Mouse (Mus musculus) megakaryocyte progenitor cell, adult 5-6 weeks (primary cell): ENCODE measurements around the gene Cebpz. TPM values are rescaled to one million over a fixed set of nuclear protein-coding genes. Genes with fewer than 3 reads are reported as not detected.
A peak's percentile ranks its signal among the peaks of the same experiment; 100 is the strongest.

Source experiments
- ATAC-seq: replicated peaks from 2 replicates; pipeline ENCODE4 v1.8.0; 2016; ENCODE audit warnings: mild to moderate bottlenecking, moderate TSS enrichment, inconsistent platforms; ENCODE audit not compliant: poor library complexity
- total RNA-seq, 2 experiments: library from RNA; stranded (forward) in 1 of 2; stranded (reverse) in 1 of 2; fragments of 157-497, 149-512 nt in 1 of 2; fragments of 200-1000 nt in 1 of 2; gene quantifications; 2 replicates each; pipeline versions ENCODE4 v1.2.3 to v1.2.4; 2015 to 2017

Gene Cebpz
- total RNA-seq, 2 experiments from 2014 or later = 78.1 to 101 TPM

- no peak for ATAC-seq
Observed at GRCm38 (mm10) chr17:78906892-78907291, 30.0 kb downstream of the Cebpz start, which contains the start of gene Sult6b1. TSS of gene Sult6b1 (minus strand) at chr17:78906992.

- peak; percentile 52 for ATAC-seq
Observed at GRCm38 (mm10) chr17:78903158-78903557, 33.7 kb downstream of the Cebpz start.

GRCm38 (mm10) chr17:78895394-78895793 lies 41.5 kb downstream of the Cebpz start:
- ATAC-seq = peak; percentile 79

GRCm38 (mm10) chr17:78894991-78895390 lies 41.9 kb downstream of the Cebpz start:
- ATAC-seq = no peak

- peak; percentile 89 for ATAC-seq
Observed at GRCm38 (mm10) chr17:78891020-78891419, 45.8 kb downstream of the Cebpz start.

- no peak for ATAC-seq
Observed at GRCm38 (mm10) chr17:78889184-78889583, 47.7 kb downstream of the Cebpz start.

GRCm38 (mm10) chr17:78888554-78888953 lies 48.3 kb downstream of the Cebpz start:
- ATAC-seq = no peak

GRCm38 (mm10) chr17:78885286-78886065 lies 51.4 kb downstream of the Cebpz start:
- ATAC-seq = no peak

GRCm38 (mm10) chr17:78883291-78883690 lies 53.6 kb downstream of the Cebpz start:
- no peak for ATAC-seq

- peak; percentile 98 for ATAC-seq
Observed at GRCm38 (mm10) chr17:78882401-78883112, 54.3 kb downstream of the Cebpz start, which contains the start of gene Eif2ak2. TSS of gene Eif2ak2 (minus strand) at chr17:78882573.

GRCm38 (mm10) chr17:78881878-78882304 lies 55.0 kb downstream of the Cebpz start:
- peak; percentile 49 for ATAC-seq

GRCm38 (mm10) chr17:78873886-78874285 lies 63.0 kb downstream of the Cebpz start:
- no peak for ATAC-seq

Other genes with a start within 250 kb of the Cebpz start
- 21.0 and 21.9 TPM in 2 replicates for gene Strn, start 199.9 kb downstream of the Cebpz start, total RNA-seq (2015)
- gene Strn, start 199.9 kb downstream of the Cebpz start, total RNA-seq (2017) = 35.2 and 42.5 TPM in 2 replicates
- gene Heatr5b, start 101.7 kb downstream of the Cebpz start, total RNA-seq (2015) = 20.9 and 26.2 TPM in 2 replicates
- gene Heatr5b, start 101.7 kb downstream of the Cebpz start, total RNA-seq (2017) = 16.6 and 19.3 TPM in 2 replicates
- gene Gpatch11, start 101.5 kb downstream of the Cebpz start, total RNA-seq (2015) = 16.2 and 30.3 TPM in 2 replicates
- gene Gpatch11, start 101.5 kb downstream of the Cebpz start, total RNA-seq (2017) = 27.9 and 31.7 TPM in 2 replicates
- 18.8 and 20.7 TPM in 2 replicates for gene Eif2ak2, start 54.5 kb downstream of the Cebpz start, total RNA-seq (2015)
- 33.0 and 45.3 TPM in 2 replicates for gene Eif2ak2, start 54.5 kb downstream of the Cebpz start, total RNA-seq (2017)
- not detected in 2 replicates for gene Sult6b1, start 30.1 kb downstream of the Cebpz start, total RNA-seq (2015)
- gene Sult6b1, start 30.1 kb downstream of the Cebpz start, total RNA-seq (2017) = not detected in 2 replicates
- 28.9 and 32.9 TPM in 2 replicates for gene Cebpzos, start 20.6 kb downstream of the Cebpz start, total RNA-seq (2015)
- 67.2 and 76.5 TPM in 2 replicates for gene Cebpzos, start 20.6 kb downstream of the Cebpz start, total RNA-seq (2017)
- gene Ndufaf7, start 70 bp upstream of the Cebpz start, total RNA-seq (2015) = 43.5 and 57.6 TPM in 2 replicates
- gene Ndufaf7, start 70 bp upstream of the Cebpz start, total RNA-seq (2017) = 36.2 and 42.6 TPM in 2 replicates
- 38.1 and 42.1 TPM in 2 replicates for gene Prkd3, start 83.8 kb upstream of the Cebpz start, total RNA-seq (2015)
- 40.9 and 42.0 TPM in 2 replicates for gene Prkd3, start 83.8 kb upstream of the Cebpz start, total RNA-seq (2017)
- gene Qpct, start 114.8 kb upstream of the Cebpz start, total RNA-seq (2015) = 0.47 and 4.9 TPM in 2 replicates
- gene Qpct, start 114.8 kb upstream of the Cebpz start, total RNA-seq (2017) = 1.2 and 1.6 TPM in 2 replicates